9 mouse cellular contexts compared by ENCODE assay signal in the genomic region with DNA sequence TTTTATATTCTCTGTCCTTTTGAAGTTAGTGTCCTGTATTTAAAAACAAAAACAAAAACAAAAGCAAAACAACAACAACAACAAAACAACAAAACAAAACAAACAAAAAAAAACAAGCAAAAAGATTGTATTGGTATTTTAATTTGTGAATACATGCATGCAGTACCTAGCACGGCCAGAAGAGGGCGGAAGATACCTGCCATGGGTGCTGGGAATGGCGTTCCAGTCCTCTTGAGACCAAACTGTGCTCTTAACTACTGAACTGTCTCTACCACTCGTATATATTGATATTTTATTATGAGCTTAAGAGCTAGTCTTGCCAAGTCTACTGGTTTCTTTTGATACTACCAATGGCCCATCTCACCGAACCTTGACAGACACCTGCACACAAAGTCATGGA. TPM values are rescaled to one million over a fixed set of nuclear protein-coding genes. Genes with fewer than 3 reads are reported as not detected.
DNase-seq lines count a peak whose midpoint lies in the region; ATAC-seq lines count a peak whose summit lies in the region.
"Had no signal": no experiment of that assay in that cellular context is flagged by ENCODE, and none has a peak within 500 bp of the region (broad histone marks: within the 10 kb centered on the region; RNA-seq: fewer than 3 reads in every experiment).

No protein-coding gene starts in this region.

- H3K9me3 ChIP-seq in liver, embryonic 12.5 days (replicated peaks), result no peaks in the 10 kb centered on the region

- WGBS in liver, embryonic 12.5 days (ENCODE audit: insufficient replicate concordance), result 17% methylated on average over 5 of the region's 5 CpGs

- no peak overlapping the region for H3K27ac ChIP-seq in liver, embryonic 12.5 days

- no peak for ATAC-seq in liver, embryonic 12.5 days

- H3K4me1 ChIP-seq in liver, embryonic 12.5 days, result no peaks in the 10 kb centered on the region

- H3K27me3 ChIP-seq in liver, embryonic 12.5 days (replicated peaks), result 0 out of 2 replicates have a peak, but pooled peaks cover 2% of the 10 kb centered on the region

- no peak overlapping the region for H3K4me3 ChIP-seq in liver, embryonic 12.5 days
- H3K4me3 ChIP-seq: erythroblast, embryonic 14.5 days had no signal

- no peaks in the 10 kb centered on the region for H3K36me3 ChIP-seq in liver, embryonic 12.5 days

- H3K9ac ChIP-seq in liver, embryonic 12.5 days, result no peak overlapping the region

- DNase-seq in adrenal gland, postnatal 25 days, result peak; percentile 44
- no peak for DNase-seq in adrenal gland, adult 2 months
- DNase-seq in liver, result peak; percentile 67
- DNase-seq in NIH3T3 (ENCODE audit: low read depth), result peak; percentile 69
- DNase-seq in induced T-regulatory cell, adult 2 months (ENCODE audit: low read depth), result peak; percentile 72
- no peak for DNase-seq in ovary, postnatal 36 days (ENCODE audit: low spot score)
- DNase-seq in cerebellum, adult 11 months, result no peak

- no peak overlapping the region for H3K4me2 ChIP-seq in liver, embryonic 12.5 days

RNA-seq across cellular contexts. Expression of a gene that starts 18.6 kb away (rescaled TPM):
- 23.4 and 25.4 TPM in 2 replicates for total RNA-seq in adrenal gland, postnatal 25 days (2021)
- total RNA-seq in adrenal gland, adult 2 months (2021), result 10 to 100 TPM; 18.8 to 18.9 TPM
- 22.7 and 24.0 TPM in 2 replicates for polyA plus RNA-seq in adrenal gland, adult 2 months (2012; rRNA removed)
- 2.9 and 3.0 TPM in 2 replicates for polyA plus RNA-seq in liver, embryonic 12.5 days (2016; fragmentation: Nextera tagmentation; extraction: Ambion mirVana)

RNA-seq across cellular contexts. Expression of a gene that starts 19.5 kb away (rescaled TPM):
- total RNA-seq in adrenal gland, postnatal 25 days (2021), result 84.4 and 102 TPM in 2 replicates
- total RNA-seq in adrenal gland, adult 2 months (2021), result 100 to 1,000 TPM in 1 of 2 experiments, 10 to 100 TPM in 1; 92.2 to 113 TPM
- polyA plus RNA-seq in adrenal gland, adult 2 months (2012; rRNA removed), result 22.7 and 31.0 TPM in 2 replicates
- polyA plus RNA-seq in liver, embryonic 12.5 days (2016; fragmentation: Nextera tagmentation; extraction: Ambion mirVana), result 184 and 189 TPM in 2 replicates

RNA-seq across cellular contexts. Expression of a gene that starts 58.2 kb away (rescaled TPM):
- 29.5 and 31.7 TPM in 2 replicates for total RNA-seq in adrenal gland, postnatal 25 days (2021)
- total RNA-seq in adrenal gland, adult 2 months (2021), result 10 to 100 TPM in 1 of 2 experiments, 1 to 10 TPM in 1; 9.4 to 13.9 TPM
- 35.0 and 41.6 TPM in 2 replicates for polyA plus RNA-seq in adrenal gland, adult 2 months (2012; rRNA removed)
- polyA plus RNA-seq in liver, embryonic 12.5 days (2016; fragmentation: Nextera tagmentation; extraction: Ambion mirVana), result 5.2 and 6.0 TPM in 2 replicates

Comparison
In these comparisons a context has a peak if more than half of its experiments do, and no peak if none do; other contexts are left out.
1. DNase-seq: peak in adrenal gland, postnatal 25 days (single experiment), liver (single experiment), NIH3T3 (single experiment) and induced T-regulatory cell, adult 2 months (single experiment); none in adrenal gland, adult 2 months (single experiment), ovary, postnatal 36 days (single experiment) and cerebellum, adult 11 months (single experiment).